Mouse (Mus musculus) midbrain, embryonic 11.5 days (tissue): ENCODE results near the gene Fmnl3. TPM values are rescaled to one million over a fixed set of nuclear protein-coding genes. Genes with fewer than 3 reads are reported as not detected.
A peak's percentile ranks its signal among the peaks of the same experiment; 100 is the strongest.

Experiments
- ATAC-seq: fragments of 200-750 bp; cut with Nextera tagmentation; 2 replicates; pipeline ENCODE4 v1.8.0; 2017; ENCODE audit warnings: moderate TSS enrichment, moderate library complexity; ENCODE audit not compliant: low FRiP score
- DNase-seq: peaks from one replicate; pipeline ENCODE4 v3.0.0; 2015; ENCODE audit warnings: low spot score; ENCODE audit errors: missing footprints
- H3K27ac ChIP-seq: fragments of 300-500 bp; sonication (generic); 2 replicates; pipeline ENCODE4 v1.5.1; 2014; ENCODE audit warnings: low read depth, low read length
- H3K27me3 ChIP-seq: fragments of 300-500 bp; sonication (generic); 2 replicates; pipeline ENCODE4 v1.6.1; 2014; ENCODE audit warnings: mild to moderate bottlenecking, low read length, moderate library complexity, mixed read lengths; ENCODE audit not compliant: control insufficient read depth, insufficient read depth
- H3K36me3 ChIP-seq: fragments of 300-500 bp; sonication (generic); 2 replicates; pipeline ENCODE4 v1.6.1; 2014; ENCODE audit warnings: mild to moderate bottlenecking, low read length, moderate library complexity, mixed read lengths; ENCODE audit not compliant: control insufficient read depth, insufficient read depth
- H3K4me1 ChIP-seq: fragments of 300-500 bp; sonication (generic); 2 replicates; pipeline ENCODE4 v1.6.1; 2014; ENCODE audit warnings: low read length; ENCODE audit not compliant: control insufficient read depth, insufficient read depth
- H3K4me2 ChIP-seq: fragments of 300-500 bp; sonication (generic); 2 replicates; pipeline ENCODE4 v1.6.1; 2014; ENCODE audit warnings: mild to moderate bottlenecking, moderate library complexity
- H3K4me3 ChIP-seq: fragments of 300-500 bp; sonication (generic); 2 replicates; pipeline ENCODE4 v1.5.1; 2014; ENCODE audit warnings: low read depth, low read length
- H3K9ac ChIP-seq: fragments of 300-500 bp; sonication (generic); 2 replicates; pipeline ENCODE4 v1.6.1; 2014; ENCODE audit warnings: low read length
- H3K9me3 ChIP-seq: fragments of 300-500 bp; sonication (generic); 2 replicates; pipeline ENCODE4 v1.6.1; 2016; ENCODE audit warnings: low read length; ENCODE audit not compliant: control insufficient read depth
- WGBS: fragments of 180-500 bp; shearing (Covaris S2); extraction: QIAGEN DNeasy Blood & Tissue Kit; methylation state at CpG from one replicate; pipeline ENCODE4 v1.1.7; 2014; 5-methylcytosine and 5-hydroxymethylcytosine counted together
- polyA plus RNA-seq: library from polyadenylated mRNA; unstranded; fragments of >200 nt; fragmentation: Nextera tagmentation; extraction: Ambion mirVana; gene quantifications from 2 replicates; pipeline ENCODE4 v1.2.1, GENCODE M21; 2014

Gene Fmnl3
- 8.6 and 8.9 TPM in 2 replicates for polyA plus RNA-seq

GRCm38 (mm10) chr15:99370259-99370691, at the start of gene Fmnl3:
Gene Fmnl3, minus strand, starts transcription at chr15:99370482.
- ATAC-seq: peak; percentile 97
- Histone ChIP-seq H3K9me3 (no peaks in the 10 kb centered on the region), H3K36me3 (no peaks in the 10 kb centered on the region), H3K4me3 (peak within 1 kb of the TSS; percentile 69), H3K4me1 (peaks cover 7% of the 10 kb centered on the region), H3K27me3 (peaks cover 2% of the 10 kb centered on the region; the same call in 1 of the 2 replicates), H3K27ac (peak within 1 kb of the TSS; percentile 60), H3K4me2 (peak within 1 kb of the TSS; percentile 73), H3K9ac (peak within 1 kb of the TSS; percentile 82)
- under 1% methylated on average over 46 of the region's 48 CpGs for WGBS
- peak; percentile 100 for DNase-seq

- ATAC-seq (no peak), DNase-seq (peak; percentile 37)
- Histone ChIP-seq H3K4me3 (no peak overlapping the region), H3K9ac (no peak overlapping the region), H3K4me1 (peaks cover 10% of the 10 kb centered on the region), H3K36me3 (no peaks in the 10 kb centered on the region; the same call in 1 of the 2 replicates), H3K9me3 (no peaks in the 10 kb centered on the region), H3K27ac (no peak overlapping the region), H3K27me3 (no peaks in the 10 kb centered on the region), H3K4me2 (no peak overlapping the region)
- WGBS: 50% methylated on average over 17 of the region's 17 CpGs
Observed at GRCm38 (mm10) chr15:99417692-99418271, 47.5 kb upstream of the Fmnl3 start.

- no peak overlapping the region for H3K4me2 ChIP-seq
- H3K4me1 ChIP-seq: peaks cover 10% of the 10 kb centered on the region
- no peaks in the 10 kb centered on the region for H3K36me3 ChIP-seq
- DNase-seq: no peak
- no peak for ATAC-seq
- H3K4me3 ChIP-seq: no peak overlapping the region
- H3K27ac ChIP-seq: no peak overlapping the region
- no peaks in the 10 kb centered on the region for H3K27me3 ChIP-seq
- no peak overlapping the region for H3K9ac ChIP-seq
- no peaks in the 10 kb centered on the region for H3K9me3 ChIP-seq
- 47% methylated on average over 4 of the region's 4 CpGs for WGBS
Observed at GRCm38 (mm10) chr15:99416957-99417356, 46.7 kb upstream of the Fmnl3 start.

- Histone ChIP-seq H3K27ac (no peak overlapping the region), H3K4me3 (no peak overlapping the region), H3K36me3 (no peaks in the 10 kb centered on the region), H3K9ac (no peak overlapping the region), H3K9me3 (no peaks in the 10 kb centered on the region), H3K4me1 (peaks cover 10% of the 10 kb centered on the region), H3K4me2 (no peak overlapping the region), H3K27me3 (no peaks in the 10 kb centered on the region)
- 26% methylated on average over 13 of the region's 13 CpGs for WGBS
- ATAC-seq (no peak), DNase-seq (peak; percentile 98)
Observed at GRCm38 (mm10) chr15:99416348-99416882, 46.1 kb upstream of the Fmnl3 start.

GRCm38 (mm10) chr15:99415793-99416192, 45.5 kb upstream of the Fmnl3 start:
- DNase-seq: peak; percentile 91
- Histone ChIP-seq H3K9me3 (no peaks in the 10 kb centered on the region), H3K4me1 (peaks cover 6% of the 10 kb centered on the region), H3K27me3 (no peaks in the 10 kb centered on the region), H3K9ac (no peak overlapping the region), H3K4me3 (no peak overlapping the region), H3K4me2 (no peak overlapping the region), H3K27ac (no peak overlapping the region), H3K36me3 (no peaks in the 10 kb centered on the region)
- no peak for ATAC-seq
- WGBS: 28% methylated on average over 2 of the region's 2 CpGs

- Histone ChIP-seq H3K4me3 (no peak overlapping the region), H3K9me3 (no peaks in the 10 kb centered on the region), H3K4me2 (no peak overlapping the region), H3K27ac (no peak overlapping the region), H3K27me3 (no peaks in the 10 kb centered on the region), H3K9ac (no peak overlapping the region), H3K36me3 (peaks cover 15% of the 10 kb centered on the region), H3K4me1 (no peaks in the 10 kb centered on the region)
- ATAC-seq: no peak
- no peak for DNase-seq
- WGBS: 65% methylated on average over 14 of the region's 14 CpGs
Observed at GRCm38 (mm10) chr15:99411747-99412146, 41.5 kb upstream of the Fmnl3 start.

GRCm38 (mm10) chr15:99408845-99409244, 38.6 kb upstream of the Fmnl3 start:
- Histone ChIP-seq H3K9me3 (no peaks in the 10 kb centered on the region), H3K27me3 (no peaks in the 10 kb centered on the region), H3K27ac (no peak overlapping the region), H3K4me3 (no peak overlapping the region), H3K9ac (no peak overlapping the region), H3K4me1 (no peaks in the 10 kb centered on the region), H3K36me3 (peaks cover 23% of the 10 kb centered on the region), H3K4me2 (no peak overlapping the region)
- DNase-seq: no peak
- 92% methylated on average over 9 of the region's 9 CpGs for WGBS
- no peak for ATAC-seq

- H3K9ac ChIP-seq: no peak overlapping the region
- H3K4me1 ChIP-seq: no peaks in the 10 kb centered on the region
- no peak for ATAC-seq
- peaks cover 23% of the 10 kb centered on the region for H3K36me3 ChIP-seq
- H3K4me2 ChIP-seq: no peak overlapping the region
- no peaks in the 10 kb centered on the region for H3K27me3 ChIP-seq
- 92% methylated on average over 15 of the region's 15 CpGs for WGBS
- no peak overlapping the region for H3K4me3 ChIP-seq
- no peak for DNase-seq
- no peak overlapping the region for H3K27ac ChIP-seq
- H3K9me3 ChIP-seq: no peaks in the 10 kb centered on the region
Observed at GRCm38 (mm10) chr15:99406986-99407570, 36.8 kb upstream of the Fmnl3 start.

GRCm38 (mm10) chr15:99405150-99405549, 34.9 kb upstream of the Fmnl3 start:
- Histone ChIP-seq H3K27ac (no peak overlapping the region), H3K9me3 (no peaks in the 10 kb centered on the region), H3K4me2 (no peak overlapping the region), H3K4me1 (no peaks in the 10 kb centered on the region), H3K36me3 (peaks cover 23% of the 10 kb centered on the region), H3K4me3 (no peak overlapping the region), H3K27me3 (no peaks in the 10 kb centered on the region), H3K9ac (no peak overlapping the region)
- DNase-seq: no peak
- 94% methylated on average over 9 of the region's 9 CpGs for WGBS
- no peak for ATAC-seq
